Mouse (Mus musculus): ENCODE data around the gene Pole2.

Gene Pole2

DNA sequence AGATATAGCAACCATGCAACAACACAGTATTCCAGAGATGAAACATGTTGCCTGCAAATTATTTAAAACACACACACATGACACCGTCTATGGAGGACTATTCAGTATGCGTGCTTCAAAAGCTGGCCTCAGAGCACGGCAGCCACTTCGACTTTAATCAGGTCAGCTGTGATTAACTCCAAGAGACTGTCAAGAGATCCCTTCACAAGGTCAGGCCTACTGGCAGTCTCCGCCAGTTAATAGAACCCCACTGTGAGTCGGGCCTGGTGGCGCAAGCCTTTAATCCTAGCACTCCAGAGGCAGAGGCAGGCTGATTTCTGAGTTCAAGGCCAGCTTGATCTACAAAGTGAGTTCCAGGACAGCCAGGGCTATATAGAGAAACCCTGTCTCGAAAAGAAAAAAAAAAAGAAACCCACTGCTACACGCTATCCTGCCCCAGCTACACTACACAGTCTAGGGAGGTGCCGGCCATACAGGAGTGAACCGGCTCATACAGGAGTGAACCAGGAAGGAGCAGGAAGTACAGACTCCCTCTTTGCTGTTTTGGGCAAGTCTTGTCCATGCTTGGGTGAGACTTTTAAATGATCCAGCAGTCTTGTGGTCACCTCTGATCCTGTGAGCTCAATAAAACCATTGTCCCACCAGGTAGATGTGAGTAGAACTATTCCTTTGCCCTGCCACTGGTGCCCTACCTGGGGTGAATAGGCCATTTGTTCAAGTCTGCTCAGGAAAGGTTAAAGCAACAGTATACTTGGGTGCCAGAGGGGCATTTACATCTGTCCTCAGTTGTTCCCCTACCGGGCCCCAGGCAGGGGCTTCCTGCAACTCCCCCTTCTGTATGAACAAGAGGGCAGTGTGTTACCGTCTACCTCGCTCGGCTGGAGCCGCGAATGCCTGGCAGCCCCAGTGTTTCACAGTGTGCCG is 17.7 kb downstream of the Pole2 start:
- CTCF ChIA-PET: interaction anchor here (0.5 to 0.6 kb wide), 2 partner anchors 20 to 143 kb away, joined by 3 to 17 read pairs; no protein-coding TSS in a partner anchor

DNA sequence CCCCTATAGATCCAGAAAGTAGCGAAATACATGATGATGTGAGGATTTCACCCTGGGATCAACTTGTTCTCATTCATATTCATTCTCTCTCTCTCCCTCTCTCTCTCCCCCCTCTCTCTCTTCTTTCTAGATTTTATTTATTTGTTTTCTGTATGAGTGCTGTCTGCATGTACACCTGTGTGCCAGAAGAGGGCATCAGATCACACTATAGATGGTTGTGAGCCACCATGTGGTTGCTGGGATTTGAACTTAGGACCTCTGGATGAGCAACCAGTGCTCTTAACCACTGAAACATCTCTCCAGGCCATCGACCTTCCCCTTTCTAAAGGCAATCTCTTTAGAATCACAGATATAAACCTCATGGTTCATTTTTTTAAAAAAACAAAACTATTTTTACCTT is 19.5 kb downstream of the Pole2 start:
- CTCF ChIA-PET: no interaction called here

DNA sequence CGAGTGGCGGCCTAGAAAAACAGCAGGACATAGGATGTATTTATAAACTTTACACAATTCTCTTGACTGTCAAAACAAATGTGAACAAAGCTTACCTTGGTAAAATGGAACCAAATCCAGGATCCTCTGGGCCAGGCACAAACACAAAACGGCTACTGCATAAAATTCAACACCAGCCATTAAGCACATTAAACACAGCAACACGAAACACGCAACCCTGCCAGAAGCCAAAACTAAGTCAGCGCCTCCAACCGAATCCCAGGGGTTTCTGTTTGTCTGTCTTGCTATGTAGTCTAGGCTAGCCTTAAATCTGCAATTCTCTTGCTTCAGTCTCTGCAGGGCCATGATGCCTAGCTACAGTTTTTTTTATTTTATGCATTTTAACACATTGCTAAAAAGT is 20.1 kb downstream of the Pole2 start:
- CTCF ChIA-PET: no interaction called here

DNA sequence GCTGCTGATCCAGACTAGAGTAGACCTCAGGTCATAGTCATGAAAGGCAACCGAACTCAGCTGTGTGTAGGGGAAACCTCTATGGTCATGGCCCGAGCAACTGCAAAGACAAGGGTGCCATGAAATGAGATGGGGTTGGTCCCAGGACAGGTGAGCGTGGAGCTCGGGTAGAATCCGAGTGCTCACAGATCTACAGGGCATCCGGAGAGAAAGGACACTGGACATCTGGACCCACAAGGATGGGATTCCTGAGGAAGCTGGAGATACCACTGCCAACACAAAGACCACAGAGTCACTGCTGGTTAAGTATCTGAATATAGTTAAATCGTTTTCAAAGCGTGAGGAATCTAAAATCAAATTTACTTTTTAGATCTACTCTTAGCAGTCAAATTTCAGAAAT is 20.6 kb downstream of the Pole2 start:
- CTCF ChIA-PET: no interaction called here

DNA sequence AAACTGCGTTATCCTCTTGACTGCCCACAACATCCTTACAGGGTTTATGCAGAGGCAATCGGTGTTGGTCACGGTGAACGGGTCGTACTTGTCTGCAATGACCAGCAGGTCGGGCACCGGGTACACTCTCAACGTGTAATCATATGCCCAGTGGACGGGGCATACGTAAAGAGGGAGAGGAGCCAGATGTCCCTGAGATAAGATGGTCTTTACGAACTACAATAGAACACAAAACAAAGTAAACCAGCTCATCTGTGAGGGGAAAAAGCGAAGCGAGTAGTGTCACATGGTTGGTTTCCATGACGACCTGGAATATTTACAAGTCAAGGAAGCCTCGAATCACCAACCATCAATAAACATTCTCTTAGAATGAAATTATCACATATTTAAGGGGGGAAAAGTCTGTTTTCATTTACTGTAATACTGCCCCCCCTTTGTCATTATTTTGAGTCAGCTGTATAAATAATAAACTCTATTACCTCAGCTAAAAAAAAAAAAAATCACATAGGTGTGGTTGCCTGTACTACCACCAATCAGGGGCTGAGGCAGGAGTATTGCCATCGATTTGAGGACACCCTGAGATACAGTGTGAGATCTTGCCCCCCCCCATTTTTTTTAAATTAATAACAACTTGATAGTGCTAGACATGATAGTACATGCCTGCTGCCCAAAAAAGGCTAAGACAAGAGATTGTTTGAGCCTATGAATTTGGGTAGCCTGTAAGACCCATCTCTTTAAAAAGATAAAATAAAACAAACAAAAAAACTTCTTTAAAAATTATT is 23.8 kb downstream of the Pole2 start, which contains the start of gene Gm49384:
Gm49384 (minus strand) TSS at position 216 of the 782 bp plus-strand sequence.
- CTCF ChIA-PET: interaction anchor here (0.7 kb wide), 1 partner anchor 10 kb away, joined by 3 read pairs; no protein-coding TSS in a partner anchor

DNA sequence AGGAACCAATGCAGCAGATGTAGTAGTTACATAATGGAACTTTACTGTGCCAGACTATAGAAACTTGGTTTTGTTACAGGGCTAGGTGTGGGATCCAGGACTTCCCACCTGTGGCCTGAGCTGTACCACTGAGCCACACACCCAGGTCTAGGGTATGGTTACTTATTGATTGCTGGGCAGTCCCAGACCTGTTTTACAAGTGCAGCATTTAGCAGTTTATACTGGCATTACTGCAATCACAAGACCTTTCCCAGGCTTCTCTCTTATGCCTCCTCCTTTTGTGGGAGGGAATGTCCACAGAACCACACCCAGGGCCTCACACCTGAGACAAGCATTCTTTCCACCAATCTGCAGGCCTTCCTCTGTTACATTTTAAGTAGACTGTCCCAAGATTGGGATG is 29.0 kb downstream of the Pole2 start:
- CTCF ChIA-PET: no interaction called here

DNA sequence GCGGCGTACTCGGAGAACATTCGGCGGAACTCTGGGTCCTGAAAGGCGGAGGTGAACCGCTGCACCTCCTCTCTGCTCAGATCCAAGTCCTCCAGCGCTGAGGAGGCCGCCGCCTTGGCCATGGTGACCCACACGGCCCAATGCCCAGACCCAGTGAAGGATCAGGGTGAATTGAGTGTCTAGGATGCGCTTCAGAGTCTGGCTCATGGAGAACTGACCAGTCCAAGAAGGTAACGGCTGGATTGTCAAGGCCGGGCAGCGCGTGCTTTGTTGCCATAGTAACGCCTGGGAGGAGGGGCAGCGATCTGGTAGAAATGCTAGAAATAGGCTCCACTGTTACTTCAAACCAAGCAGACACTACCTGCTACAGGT is 29.8 kb downstream of the Pole2 start, which contains the start of gene Dnaaf2:
Dnaaf2 (minus strand) TSS at position 266 of the 372 bp plus-strand sequence.
- CTCF ChIA-PET: interaction anchor here (0.5 kb wide), 1 partner anchor 9 kb away, joined by 3 read pairs; no protein-coding TSS in a partner anchor

DNA sequence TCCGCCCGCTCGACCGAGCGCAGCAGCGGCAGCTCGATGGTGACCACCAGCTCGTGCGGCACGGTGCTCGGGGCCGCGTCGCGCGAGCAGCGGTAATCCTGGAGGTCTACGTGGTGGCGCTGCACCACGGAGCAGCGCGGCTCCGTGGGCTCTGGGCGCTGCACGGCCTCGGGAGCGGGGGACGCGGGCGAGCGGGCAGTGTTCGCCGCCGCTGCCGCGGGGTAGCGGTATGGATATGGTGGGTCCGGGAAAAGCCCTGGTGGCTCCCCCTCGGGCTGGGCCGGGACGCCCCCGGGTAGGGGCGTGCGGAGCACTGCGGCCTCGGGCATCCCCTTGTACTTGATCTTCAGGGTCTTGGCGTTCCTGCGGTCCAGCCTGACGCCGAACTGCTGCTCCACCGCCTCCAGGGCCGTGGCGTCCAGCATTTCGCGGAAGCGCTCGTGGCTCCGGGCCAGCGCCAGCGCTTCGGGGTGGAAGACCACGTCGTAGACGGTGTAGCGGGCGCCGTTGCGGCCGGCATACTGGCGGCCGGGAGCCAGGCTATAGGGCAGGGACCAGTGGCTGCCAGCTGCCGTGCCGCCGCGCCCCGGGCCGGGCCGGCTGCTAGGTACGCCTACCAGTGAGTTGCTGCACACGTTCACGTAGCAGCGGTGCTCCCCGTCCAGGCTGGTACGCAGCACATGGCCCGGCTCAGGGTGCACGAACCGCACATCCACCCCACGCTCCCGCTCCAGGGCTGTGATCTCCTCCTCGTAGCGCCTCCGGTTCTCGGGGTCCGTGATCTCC is 30.4 kb downstream of the Pole2 start:
- CTCF ChIA-PET: no interaction called here

DNA sequence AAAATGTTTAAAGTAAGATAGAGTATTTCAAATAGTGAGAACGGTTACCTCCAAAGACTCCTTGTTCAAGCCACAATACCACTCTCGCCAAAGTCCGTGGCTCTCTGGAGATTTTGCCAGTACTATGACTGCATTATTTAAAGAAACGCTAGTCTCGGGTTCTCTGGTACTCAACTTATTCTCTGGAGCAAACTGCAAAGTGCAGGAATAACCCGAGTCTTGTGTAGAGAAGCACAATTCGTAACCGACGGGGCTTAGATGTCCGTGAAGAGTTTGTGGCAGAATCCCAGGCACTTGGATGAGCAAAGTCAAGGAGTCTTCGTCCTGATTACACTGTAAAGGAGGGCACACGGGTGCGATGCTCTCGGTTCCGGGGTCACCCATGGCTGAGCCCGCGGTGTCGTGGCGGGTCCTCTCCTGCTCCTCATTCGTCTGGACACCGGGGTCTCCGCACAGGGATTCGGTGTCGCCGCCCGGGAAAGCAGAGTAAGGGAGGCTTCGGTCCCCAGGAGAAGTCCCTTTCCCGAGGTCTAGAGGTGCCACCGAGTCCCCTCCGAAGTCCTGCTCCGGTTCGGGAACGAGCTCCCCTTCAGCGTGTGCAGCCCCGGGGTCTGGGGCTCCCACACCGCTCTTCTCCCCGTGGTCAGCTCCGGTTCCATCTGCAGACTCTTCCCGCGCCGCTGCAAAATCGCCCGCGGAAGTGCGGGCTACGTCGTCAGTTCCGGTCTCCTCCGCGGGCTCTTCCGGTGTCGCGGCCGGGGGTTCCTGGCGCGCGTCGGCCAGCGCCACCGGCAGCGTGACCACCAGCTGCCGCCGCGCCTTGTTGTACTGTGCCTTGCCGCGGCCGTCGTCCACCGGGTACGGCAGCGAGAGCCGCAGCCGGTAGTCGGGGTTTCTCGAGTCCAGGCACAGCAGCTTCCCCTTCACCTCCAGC is 31.3 kb downstream of the Pole2 start, which contains the start of gene Gm49383:
Gm49383 (minus strand) TSS at position 661 of the 934 bp plus-strand sequence.
- CTCF ChIA-PET: no interaction called here

DNA sequence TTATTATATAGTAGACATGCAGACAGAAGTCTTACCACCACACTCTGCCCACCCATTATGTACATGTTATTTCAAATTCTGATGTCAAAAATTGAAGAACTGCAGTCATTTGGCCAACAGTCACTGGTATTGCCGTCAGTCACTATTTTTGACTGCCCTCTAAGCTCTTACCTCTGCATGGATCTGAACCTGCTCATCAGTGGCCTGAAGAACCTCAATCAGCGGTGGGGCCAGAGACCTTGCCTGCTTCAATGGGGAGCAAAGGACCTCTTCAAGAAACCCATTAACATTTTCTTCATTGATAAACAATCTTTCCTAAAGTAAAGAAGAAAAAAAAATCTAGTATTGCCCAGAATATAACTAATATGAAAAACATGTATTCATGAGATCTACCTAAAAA is 35.4 kb downstream of the Pole2 start:
- CTCF ChIA-PET: interaction anchor here (0.5 kb wide), 1 partner anchor 176 kb away, joined by 5 read pairs; no protein-coding TSS in a partner anchor

DNA sequence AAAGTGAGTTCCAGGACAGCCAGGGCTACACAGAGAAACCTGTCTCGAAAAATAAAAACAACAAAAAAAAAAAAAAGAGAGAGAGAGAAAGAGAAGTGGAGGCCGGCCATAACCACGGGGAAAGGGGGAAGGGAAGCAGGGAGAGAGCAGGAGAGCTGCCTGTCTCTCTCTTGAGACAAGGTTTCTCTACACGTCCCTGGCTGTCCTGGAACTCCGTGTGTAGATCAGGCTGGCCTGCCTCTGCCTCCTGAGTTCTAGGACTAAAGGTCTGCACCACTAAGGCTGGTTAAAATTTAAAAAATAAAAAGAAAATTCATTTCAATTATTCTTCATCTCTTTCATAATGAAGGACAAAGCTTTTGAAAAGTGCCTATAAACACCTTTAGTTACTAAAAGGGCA is 36.6 kb downstream of the Pole2 start:
- CTCF ChIA-PET: interaction anchor here (0.6 kb wide), 1 partner anchor 888 kb away, joined by 3 read pairs; no protein-coding TSS in a partner anchor

DNA sequence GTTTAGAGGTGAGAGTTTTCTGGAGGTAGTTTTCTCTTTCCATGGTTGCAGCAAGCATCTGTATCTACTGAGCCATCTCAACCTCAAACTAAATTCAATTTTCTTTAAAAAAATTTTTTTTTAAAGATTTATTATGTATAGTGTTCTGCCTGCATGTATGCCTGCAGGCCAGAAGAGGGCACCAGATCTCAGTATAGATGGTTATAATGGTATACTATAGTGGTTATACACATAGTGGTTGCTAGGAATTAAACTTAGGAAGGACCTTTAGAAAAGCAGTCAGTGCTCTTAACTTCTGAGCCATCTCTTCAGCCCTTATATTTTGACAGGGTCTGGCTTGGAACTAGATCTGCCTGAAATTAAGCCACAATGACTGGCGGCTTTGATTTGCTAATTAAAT is 37.5 kb downstream of the Pole2 start:
- CTCF ChIA-PET: no interaction called here

DNA sequence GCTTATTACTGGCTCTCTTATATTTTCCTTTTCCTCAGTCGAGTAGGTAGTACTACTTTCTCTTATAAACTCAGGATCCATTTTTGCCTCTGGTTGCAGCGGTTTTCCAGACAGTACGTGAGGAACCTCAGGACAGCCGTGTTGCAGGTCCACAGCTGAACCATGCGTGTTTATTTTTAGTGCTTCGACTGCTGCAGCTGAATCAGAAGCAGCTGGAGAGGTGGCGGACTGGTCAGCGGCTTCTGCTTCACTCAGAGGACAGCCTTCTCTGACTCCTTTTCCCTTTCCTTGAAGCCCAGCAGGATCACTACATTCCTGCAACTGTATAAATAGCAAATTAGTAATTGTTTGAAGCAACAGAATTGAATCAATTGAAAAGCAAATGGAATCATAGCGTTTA is 37.9 kb downstream of the Pole2 start:
- CTCF ChIA-PET: interaction anchor here (0.7 kb wide), 1 partner anchor 8 kb away, joined by 3 read pairs; the partner anchor contains the start of gene Dnaaf2

DNA sequence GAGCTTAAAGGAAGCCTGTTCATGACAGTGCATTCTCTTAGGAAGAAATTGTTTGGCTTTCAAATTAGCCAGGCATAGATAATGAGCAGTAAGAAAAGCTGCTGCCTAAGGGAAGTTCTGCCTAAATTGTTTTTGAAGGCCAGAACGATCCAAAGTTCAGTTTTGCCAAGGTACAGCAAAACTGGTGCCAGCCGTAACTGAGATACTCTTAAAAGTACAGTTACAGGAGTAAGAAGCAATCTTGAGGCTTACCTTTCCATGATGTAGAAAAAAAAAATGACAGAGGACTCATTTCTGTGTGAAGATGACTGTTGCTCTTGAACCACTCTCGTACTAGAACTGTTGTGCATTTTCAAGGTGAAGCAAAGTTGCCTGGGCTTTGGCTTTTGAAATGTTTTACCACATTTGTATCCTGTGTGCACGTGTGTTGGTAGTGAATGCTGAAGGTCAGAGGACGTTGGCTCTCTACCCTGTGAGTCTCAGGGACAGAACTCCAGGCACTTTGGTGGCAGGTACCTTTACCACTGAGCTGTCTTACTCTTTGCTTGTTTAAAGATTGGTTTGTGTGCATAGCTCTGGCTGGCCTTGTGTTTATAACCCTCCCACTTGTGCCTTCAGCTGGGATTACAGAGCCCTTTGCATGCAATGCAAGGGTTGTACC is 41.1 kb downstream of the Pole2 start:
- CTCF ChIA-PET: interaction anchor here (0.5 kb wide), 2 partner anchors 19 to 161 kb away, joined by 6 to 8 read pairs; no protein-coding TSS in a partner anchor

DNA sequence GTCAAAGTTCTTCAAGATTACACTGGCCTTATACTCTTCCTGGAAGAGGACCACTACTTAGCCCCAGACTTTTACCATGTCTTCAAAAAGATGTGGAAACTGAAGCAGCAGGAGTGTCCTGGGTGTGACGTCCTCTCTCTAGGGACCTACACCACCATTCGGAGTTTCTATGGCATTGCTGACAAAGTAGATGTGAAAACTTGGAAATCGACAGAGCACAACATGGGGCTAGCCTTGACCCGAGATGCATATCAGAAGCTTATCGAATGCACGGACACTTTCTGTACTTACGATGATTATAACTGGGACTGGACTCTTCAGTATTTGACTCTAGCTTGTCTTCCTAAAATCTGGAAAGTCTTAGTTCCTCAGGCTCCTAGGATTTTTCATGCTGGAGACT is 42.6 kb downstream of the Pole2 start:
- CTCF ChIA-PET: no interaction called here

DNA sequence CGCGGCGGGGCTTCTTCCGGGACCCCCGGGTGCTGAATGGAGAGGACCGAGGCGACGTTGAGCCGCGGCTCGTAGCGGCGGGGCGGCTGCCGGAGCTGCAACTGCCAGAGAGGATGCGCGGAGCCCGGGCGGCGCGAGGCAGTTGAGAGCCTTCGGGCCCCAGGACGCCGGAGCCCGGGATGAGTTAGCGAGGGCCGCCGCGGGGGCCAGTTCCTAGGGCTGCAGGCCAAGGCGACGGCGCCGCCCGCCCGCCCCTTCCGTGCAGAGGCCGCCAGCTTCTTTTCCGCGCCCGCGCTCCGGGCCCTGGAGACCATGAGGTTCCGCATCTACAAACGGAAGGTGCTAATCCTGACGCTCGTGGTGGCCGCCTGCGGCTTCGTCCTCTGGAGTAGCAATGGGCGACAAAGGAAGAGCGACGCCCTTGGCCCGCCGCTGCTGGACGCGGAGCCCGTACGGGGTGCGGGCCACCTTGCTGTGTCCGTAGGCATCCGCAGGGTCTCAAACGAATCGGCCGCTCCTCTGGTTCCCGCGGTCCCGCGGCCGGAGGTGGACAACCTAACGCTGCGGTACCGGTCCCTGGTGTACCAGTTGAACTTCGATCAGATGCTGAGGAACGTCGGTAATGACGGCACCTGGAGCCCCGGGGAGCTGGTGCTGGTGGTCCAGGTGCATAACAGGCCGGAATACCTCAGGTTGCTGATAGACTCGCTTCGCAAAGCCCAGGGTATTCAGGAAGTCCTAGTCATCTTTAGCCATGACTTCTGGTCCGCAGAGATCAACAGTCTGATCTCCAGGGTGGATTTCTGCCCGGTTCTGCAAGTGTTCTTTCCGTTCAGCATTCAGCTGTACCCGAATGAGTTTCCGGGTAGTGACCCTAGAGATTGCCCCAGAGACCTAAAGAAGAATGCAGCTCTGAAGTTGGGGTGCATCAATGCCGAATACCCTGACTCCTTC is 43.4 kb downstream of the Pole2 start:
- CTCF ChIA-PET: no interaction called here

DNA sequence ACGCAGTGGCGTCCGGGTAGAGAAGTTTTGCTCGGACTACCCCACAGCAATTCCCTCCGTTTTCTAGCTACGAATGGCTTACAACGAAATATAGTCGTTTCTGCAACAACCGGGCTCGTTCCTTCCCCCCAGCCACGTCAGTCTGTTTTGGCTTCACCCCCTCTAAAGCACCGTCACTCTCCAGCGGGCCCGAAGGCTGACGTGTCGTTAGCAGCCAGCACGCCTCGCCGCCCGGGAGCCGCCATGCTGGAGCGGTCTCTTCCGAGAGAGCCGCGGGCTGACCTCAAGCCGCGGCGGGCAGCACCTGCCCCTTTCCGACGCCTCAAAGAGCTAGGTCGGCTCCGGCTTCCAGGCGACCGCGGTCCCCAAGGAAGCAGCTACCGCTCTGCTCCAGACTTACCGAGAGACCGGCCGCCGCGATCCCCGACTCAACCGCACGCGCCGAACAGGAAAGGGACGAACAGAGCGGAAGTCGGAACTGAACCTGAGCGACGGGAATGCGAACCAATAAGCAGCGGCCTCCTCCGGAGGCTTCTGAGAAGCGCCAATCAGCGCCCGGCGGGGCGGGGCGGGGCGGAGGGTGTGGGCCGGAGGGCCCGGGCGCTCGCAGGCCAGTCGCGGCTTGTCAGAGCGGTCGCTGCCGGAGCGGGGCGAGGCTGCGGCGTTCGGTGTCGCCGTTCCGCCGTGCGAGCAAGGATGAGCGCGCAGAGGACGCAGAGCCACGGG is 44.2 kb downstream of the Pole2 start, which contains the start of the genes Rpl36al and Mgat2:
Rpl36al (minus strand) TSS at position 501 of the 726 bp plus-strand sequence.
Mgat2 (plus strand) TSS at position 575 of the 726 bp plus-strand sequence.
- CTCF ChIA-PET: no interaction called here

DNA sequence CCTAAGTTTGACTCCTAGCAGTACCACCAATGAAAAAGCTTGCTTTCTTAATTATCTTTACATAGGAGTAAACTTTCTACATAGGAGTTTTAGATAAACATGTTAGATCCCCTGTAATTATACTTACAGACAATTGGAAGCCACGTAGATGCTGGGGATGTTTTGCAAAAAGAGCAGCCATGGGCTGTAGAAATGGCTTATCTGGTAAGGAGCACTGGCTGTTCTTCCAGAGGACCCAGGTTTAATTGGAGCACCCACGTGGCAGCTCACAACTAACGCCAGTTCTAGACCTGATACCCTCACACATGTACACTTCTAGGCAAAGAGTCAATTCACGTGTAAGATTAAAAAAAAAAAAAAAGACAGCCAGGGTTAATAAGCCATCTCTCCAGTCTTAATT is 46.2 kb downstream of the Pole2 start:
- CTCF ChIA-PET: no interaction called here

All from spleen, embryonic (tissue).